Mouse (Mus musculus) cerebellum, postnatal 4 days (tissue): Measurements from ENCODE around the gene Rnf133.

Experiments
- DNase-seq, 2 experiments: peaks; one replicate each; pipeline ENCODE4 v3.0.0; 2022; ENCODE audit warnings: low spot score in 2 of 2, mixed read lengths in 1 of 2

Rnf133 gene

GRCm38 (mm10) chr6:23650205-23650604, at the start of gene Rnf133:
Rnf133 (minus strand) TSS chr6:23650305.
- DNase-seq = no peak

- no peak for DNase-seq
These were observed 28.1 kb upstream of the Rnf133 start for GRCm38 (mm10) chr6:23678172-23678571.

- DNase-seq = no peak
These were observed 4.9 kb upstream of the Rnf133 start, which contains the start of gene Rnf148 for GRCm38 (mm10) chr6:23655036-23655435. Rnf148 (minus strand) TSS chr6:23655136.

- DNase-seq = no peak
These were observed 1.4 kb downstream of the Rnf133 start for GRCm38 (mm10) chr6:23648732-23649131.

- no peak for DNase-seq
These were observed 2.4 kb downstream of the Rnf133 start for GRCm38 (mm10) chr6:23647627-23648247.

- DNase-seq = no peak
These were observed 13.0 kb downstream of the Rnf133 start for GRCm38 (mm10) chr6:23637081-23637480.

- DNase-seq = no peak
These were observed 14.9 kb downstream of the Rnf133 start for GRCm38 (mm10) chr6:23635208-23635607.

- DNase-seq = no peak
These were observed 16.1 kb downstream of the Rnf133 start for GRCm38 (mm10) chr6:23634016-23634415.

- DNase-seq = no peak
These were observed 19.6 kb downstream of the Rnf133 start for GRCm38 (mm10) chr6:23630465-23630864.
